Mouse (Mus musculus): Measurements from ENCODE around the gene Meis1.

Meis1 gene

GRCm38 (mm10) chr11:19014441-19015161, 4.2 kb downstream of the Meis1 start:
- in situ Hi-C loops (cut with MboI): no loop called here

DNA sequence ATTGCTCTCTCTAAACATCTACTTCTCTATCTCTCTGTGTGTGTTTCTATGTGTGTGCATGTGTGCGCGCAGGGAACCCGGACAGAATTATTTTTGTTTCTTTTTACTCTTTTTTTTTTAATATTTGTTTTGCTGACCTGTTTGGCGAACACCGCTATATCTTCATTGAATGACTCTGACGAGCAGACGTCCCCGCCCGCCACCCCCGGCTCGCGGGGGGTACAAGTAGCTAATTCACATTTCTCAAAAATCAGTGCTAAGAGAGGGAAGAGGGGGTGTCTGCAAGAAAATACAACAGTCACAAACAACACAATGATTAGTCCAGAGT, 4.7 kb downstream of the Meis1 start:
- in situ Hi-C loops (cut with MboI): no loop called here

- in situ Hi-C loops (cut with MboI): no loop called here
Measured at GRCm38 (mm10) chr11:19013141-19014112, 5.4 kb downstream of the Meis1 start.

DNA sequence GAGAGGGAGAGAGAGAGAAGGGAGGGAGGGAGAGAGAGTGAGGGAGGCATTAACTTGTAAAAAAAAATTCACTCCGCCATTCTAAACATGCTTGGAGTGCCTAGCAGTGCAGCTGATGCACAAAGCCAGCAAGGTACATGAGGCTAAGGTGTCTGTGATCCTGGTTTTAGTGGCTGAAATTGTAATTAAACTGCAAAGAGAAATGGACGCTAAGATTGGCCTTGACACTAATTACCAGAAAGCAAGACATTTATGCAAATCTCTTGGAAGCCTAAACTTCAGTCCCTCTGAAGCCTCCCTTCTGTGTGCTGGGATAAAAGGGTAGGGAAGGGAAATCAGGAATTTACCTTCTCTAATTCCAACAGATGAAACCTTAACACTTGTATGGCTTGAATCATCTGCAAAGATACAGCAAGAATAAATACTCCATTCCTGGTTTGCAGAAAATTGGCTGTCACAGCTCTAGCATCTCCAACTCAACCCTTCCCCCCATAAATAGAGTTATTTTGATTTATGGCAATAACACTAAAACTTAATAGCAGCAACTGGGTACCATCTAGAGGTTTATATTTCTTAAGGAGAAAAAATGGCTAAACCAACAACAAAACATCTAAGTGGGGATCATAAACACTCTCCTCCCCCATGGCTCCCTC, 6.2 kb downstream of the Meis1 start:
- in situ Hi-C loops (cut with MboI): no loop called here

DNA sequence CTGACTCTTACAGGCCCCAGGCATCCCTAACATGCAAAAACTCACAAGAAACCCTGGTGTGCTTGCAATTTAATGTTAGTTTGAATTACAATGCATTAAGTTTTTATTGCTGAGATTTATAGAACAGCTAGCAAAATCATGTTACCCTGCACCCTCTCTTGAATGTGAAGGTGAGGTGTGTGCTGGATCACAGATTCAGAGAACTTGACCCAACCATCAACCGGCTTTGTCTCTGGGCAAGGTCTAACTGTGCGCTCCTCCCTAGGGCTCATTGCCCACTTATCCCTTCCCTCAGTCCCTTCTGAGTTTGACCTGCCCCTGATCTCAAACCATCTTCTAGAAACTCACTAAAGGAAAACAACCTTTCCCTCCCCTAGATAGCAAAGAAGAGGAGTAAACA, 6.8 kb downstream of the Meis1 start:
- in situ Hi-C loops (cut with MboI): no loop called here

- in situ Hi-C loops (cut with MboI): no loop called here
Measured at GRCm38 (mm10) chr11:19011108-19011805, 7.5 kb downstream of the Meis1 start.

DNA sequence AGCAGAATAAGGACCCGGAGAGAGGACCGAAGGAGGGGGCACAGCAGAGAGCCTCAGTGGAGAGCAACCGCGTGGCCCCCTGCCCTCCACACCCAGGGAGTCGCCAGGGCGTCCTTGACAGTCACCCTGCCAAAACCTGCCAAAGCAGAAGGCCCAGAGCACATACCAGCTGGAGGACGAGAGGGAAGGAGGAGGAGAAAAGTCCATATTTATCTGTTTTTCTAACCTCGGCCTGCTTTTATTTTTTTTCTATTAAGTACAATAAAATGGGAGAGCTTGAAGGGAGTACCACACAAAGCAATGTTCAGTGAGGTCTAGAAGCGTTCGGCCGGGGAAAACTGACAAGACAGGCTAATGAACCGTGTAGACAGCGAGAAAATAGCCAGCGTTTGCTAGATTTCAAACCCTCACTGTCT, 8.4 kb downstream of the Meis1 start:
- in situ Hi-C loops (cut with MboI): no loop called here

DNA sequence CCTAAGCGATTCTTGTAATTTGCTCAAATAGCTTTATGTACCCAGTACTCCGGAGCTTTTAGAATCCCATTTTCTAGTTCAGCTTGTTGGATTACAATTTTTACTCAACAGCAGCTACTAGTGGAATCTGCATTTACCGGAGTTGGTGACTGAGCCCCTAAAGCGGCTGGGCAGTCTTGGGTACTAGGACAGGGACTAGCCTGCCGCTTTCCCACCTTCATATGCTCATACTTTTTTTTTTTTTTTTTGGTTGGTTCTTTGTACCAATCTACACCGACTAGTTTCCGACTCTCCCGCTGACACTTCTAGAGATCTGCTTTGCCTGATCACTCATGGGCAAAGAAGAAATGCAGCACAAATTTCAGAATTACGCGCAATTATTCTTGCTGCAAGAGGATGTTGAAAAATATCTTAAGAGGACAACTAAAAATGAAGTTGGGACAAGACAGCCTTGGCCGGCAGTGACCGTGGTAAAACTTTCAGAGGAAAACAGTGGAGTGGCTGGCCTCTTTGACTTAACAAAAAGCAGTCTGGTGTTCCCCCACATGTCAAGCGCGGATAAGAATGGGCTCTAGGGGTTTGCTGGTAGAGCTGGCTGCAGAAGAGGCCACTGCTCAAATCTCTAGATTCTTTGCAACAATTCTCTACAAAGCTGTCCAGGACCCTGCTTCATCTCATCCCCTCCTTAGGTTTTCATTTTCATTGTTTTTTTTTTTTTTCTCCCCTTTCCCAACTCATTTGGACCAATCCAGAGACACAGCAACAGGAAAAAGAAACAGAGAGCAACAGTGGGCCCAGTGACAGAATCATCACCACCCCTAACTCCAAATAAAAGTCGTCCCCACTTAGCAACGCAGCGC, 9.0 kb downstream of the Meis1 start:
- in situ Hi-C loops (cut with MboI): no loop called here

DNA sequence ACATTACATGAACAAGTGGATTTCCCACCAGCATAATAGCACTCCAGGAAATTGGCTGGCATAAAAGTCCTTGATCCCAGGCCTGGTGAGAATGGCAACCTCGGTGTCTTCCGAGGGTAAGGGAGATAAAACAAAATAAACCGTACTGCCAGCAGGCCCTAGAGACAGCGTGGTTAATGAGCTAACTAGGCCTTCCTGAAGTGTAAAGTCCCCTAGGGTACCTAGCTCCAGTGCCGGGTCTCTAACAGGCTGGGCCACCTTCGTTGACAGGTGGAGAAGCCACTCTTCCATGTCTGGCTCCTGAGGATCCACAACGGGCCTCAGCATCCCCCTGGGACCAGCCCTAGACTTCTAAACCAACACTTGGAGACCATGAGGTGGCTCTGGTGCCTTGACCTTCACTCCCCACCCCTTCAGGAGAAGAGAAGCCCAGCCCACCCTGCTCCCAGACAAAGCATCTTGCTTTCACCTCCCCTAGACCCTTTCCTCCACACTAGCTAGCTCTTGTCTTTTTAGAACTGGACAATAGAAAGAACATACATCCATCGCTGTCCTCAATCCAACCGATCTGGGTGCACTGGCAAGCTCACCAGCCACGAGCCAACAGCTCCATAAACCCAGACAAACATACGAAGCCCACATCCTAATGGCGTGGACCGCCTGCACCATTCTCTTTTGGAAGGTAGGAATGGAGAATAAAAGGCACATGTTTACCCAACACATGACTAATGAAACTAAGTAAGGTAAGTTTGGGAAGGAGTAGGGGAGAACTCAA, 10.0 kb downstream of the Meis1 start:
- in situ Hi-C loops (cut with MboI): no loop called here

DNA sequence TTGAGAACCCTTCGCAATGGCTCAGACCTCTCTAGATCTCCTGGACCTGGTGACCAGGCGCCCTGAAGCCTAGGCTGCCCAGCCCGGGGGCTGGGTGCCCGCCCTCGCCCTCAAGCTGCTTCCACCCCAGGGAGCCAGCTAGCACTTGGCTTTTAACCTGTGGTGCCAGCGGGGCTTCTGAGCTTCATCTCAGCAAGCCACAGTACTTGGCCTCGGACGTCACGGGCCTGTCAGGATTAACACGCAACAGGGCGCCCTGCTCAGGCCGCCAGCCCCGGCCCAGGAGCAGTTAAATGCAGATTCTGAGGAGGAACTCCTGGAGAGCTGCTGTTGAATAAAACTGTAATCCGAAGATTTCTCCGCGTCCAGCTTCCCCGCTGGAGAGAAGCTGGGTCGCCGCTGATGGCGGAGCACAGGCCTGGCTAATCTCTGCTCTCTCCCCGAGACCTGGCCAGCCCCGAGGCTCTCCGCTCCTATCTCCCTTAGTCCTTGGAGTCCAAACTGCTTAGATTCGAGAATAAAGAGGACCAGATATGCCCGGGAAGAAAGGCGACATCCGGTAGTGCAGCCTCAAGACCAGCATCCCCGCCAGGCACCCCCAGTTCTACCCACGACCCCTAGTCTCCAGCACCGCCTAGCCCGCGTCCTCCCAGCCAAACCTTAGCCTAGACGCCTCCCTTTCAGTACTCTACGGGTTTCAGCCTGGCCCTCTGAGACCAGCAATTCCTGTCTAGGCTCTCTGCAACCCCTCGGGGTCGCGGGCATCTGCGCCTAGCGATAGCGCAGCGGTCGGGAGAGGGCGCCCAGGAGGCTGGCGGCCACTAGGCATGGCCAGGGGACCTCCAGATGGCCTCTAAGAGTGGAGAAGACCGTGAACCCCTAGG, 11.0 kb downstream of the Meis1 start:
- in situ Hi-C loops (cut with MboI): no loop called here

DNA sequence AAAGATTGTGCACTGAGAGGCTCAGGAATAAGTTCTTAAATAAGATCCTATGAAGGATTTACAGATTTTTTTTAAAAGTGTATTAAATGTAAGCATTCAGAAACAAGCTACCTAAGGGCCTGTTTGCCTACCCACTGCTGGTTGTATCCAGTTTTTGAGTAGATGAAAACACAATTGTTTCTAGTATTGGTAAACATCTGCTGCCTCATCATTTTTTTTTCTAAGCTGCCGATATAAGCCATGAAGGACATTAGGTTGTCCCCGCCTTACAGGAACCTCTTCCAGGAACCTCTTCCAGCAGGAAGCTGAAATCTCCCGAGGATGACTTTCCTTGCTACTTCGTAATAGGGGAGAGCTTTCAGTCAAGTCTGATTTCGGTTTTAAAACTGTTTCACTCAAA, 11.7 kb downstream of the Meis1 start:
- in situ Hi-C loops (cut with MboI): no loop called here

GRCm38 (mm10) chr11:19005913-19006693, 12.7 kb downstream of the Meis1 start:
- in situ Hi-C loops (cut with MboI): no loop called here

DNA sequence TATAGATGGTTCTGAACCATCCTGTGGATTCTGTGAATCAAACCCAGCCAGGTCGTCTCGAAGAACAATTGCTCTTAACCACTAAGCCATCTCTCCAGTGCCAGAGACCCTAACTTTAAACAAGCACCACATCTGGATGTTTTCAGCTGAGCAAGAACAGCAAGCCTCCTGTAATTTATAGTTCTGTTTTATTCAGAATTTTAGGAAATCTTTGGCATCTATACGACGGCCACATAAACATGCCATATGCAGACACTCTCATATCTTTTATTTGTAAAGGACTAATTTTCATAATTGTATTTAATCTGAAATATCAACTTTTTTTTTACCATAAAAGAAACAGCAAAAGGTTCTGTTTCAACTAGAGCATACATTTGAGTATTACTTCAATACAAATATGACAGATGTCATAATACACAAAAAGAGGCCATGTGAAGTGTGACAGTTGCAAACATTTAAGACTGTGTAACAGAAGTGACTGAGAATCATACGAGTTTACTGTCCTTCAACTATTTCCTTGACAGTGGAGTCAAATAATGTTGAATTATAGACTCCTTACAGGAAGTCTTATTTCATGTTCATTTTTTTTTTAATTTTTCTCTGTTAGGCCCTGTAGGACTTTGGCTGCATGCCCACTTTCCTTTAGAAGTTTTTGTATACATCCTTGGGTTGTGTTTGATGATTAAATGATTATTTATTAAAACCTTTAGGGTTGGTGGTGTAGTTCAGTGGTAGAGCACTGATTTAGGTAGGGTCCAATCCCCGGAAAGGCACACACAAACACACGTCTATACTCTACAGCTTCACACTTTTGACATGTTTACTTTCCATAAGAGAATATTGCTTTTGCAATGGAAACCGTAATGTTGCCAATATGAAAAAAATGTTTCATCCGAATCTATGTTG, 13.5 kb downstream of the Meis1 start:
- in situ Hi-C loops (cut with MboI): no loop called here

DNA sequence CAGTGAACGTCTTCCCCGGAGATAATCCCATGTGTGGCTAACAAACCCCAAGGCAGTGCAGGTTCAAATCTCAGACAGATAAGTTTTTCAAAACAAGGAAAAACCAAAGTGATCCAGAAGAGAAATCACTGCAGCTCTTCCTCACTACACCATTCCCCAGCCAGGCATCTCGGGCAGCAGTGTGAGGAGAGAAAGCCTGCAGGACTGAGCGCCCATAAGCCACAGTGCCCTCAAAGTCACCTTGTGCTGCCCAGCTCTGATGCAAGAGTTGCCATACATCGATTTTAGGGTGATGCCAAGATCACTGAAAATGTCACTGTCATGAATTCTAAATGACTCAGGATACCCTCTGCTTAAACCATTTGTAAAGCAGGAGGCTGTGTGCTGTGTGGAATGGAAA, 15.7 kb downstream of the Meis1 start:
- in situ Hi-C loops (cut with MboI): no loop called here

- in situ Hi-C loops (cut with MboI): no loop called here
Measured at GRCm38 (mm10) chr11:18996767-18997166, 22.0 kb downstream of the Meis1 start.

DNA sequence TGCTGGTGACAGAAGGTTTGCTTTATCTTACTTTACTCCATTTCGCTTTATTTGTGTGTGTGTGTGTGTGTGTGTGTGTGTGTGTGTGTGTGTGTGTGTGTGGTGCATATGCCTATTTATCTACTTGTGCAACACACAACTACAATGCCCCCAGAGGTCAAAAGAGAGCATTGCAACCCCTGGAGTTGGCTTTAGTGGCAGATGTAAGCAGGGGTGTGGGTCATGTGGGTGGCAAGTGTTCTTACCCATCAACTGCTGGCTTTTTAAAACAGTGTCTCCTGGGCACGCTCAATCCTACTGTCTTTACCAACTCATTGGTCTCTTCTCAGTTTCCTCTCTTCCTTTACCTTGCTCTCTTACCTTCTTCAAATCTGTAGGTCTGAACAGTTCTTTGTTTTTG, 22.5 kb downstream of the Meis1 start:
- in situ Hi-C loops (cut with MboI): no loop called here

DNA sequence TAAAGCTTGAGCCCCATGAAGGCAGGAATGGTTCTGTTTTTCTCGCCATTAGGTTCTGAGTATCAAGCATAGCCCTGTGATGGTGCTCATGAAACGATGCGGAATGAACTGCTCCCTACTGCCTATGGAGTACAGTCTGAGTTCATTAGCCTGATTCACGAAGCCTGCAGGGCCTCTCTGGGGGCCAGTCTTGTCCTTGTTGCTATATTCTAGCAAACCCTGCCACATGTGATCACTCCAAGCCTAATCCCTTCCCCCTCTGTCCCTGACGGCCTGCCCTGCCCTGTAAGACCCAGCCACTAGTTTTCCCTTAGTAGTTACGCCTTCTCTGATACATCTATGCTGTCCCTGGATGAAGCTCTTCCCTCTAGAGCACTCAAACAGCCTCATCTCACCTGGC, 26.0 kb downstream of the Meis1 start:
- in situ Hi-C loops (cut with MboI): no loop called here

All from mature B cell (primary cell).